Mouse (Mus musculus) small intestine, adult 2 months (tissue): Measurements from ENCODE around the gene Rnf123. TPM values are rescaled to one million over a fixed set of nuclear protein-coding genes. Genes with fewer than 3 reads are reported as not detected.

Experiments used
- H3K27ac ChIP-seq: fragments of 200-500 bp; 2 replicates; pipeline ENCODE4 v1.5.1; 2012; ENCODE audit warnings: low read depth, low read length, control low read depth, inconsistent platforms; ENCODE audit not compliant: insufficient read depth
- H3K27me3 ChIP-seq: fragments of 200-500 bp; 2 replicates; pipeline ENCODE4 v1.6.1; 2012; ENCODE audit warnings: mild to moderate bottlenecking, moderate library complexity, low read length, inconsistent platforms; ENCODE audit not compliant: control insufficient read depth, insufficient read depth
- H3K36me3 ChIP-seq: fragments of 200-500 bp; 2 replicates; pipeline ENCODE4 v1.6.1; 2012; ENCODE audit warnings: mild to moderate bottlenecking, low read length, control low read depth, inconsistent platforms; ENCODE audit not compliant: control insufficient read depth, insufficient read depth
- H3K4me1 ChIP-seq: fragments of 200-500 bp; 2 replicates; pipeline ENCODE4 v1.6.1; 2012; ENCODE audit warnings: low read length, inconsistent platforms, mixed read lengths; ENCODE audit not compliant: control insufficient read depth, insufficient read depth, insufficient read length
- H3K4me3 ChIP-seq: fragments of 200-500 bp; 2 replicates; pipeline ENCODE4 v1.5.1; 2012; ENCODE audit warnings: low read depth, mild to moderate bottlenecking, control low read depth, inconsistent platforms, low read length, moderate library complexity
- CTCF ChIP-seq: fragments of 200-500 bp; IDR thresholded peaks from 2 replicates; pipeline ENCODE4 v1.5.1; 2012; ENCODE audit warnings: low read depth, mild to moderate bottlenecking, control low read depth, inconsistent platforms, low read length, moderate library complexity, mixed read lengths; ENCODE audit not compliant: insufficient replicate concordance, insufficient read length; ENCODE audit errors: extremely low read depth
- POLR2A ChIP-seq: fragments of 200-500 bp; IDR thresholded peaks from 2 replicates; pipeline ENCODE4 v1.6.1; 2012; ENCODE audit warnings: low read depth, mild to moderate bottlenecking, control low read depth, inconsistent platforms, low read length, moderate library complexity
- WGBS: fragments of 180-500 bp; shearing (Covaris S2); methylation state at CpG from one replicate; pipeline ENCODE4 v1.1.7; 2018; 5-methylcytosine and 5-hydroxymethylcytosine counted together
- polyA plus RNA-seq: library from polyadenylated mRNA; depleted of rRNA; stranded (reverse); fragments of >200 nt; gene quantifications from 2 replicates; pipeline ENCODE4 v1.2.3, GENCODE M21; 2012

Gene Rnf123
- polyA plus RNA-seq, 1 experiment: 86.7 TPM

DNA sequence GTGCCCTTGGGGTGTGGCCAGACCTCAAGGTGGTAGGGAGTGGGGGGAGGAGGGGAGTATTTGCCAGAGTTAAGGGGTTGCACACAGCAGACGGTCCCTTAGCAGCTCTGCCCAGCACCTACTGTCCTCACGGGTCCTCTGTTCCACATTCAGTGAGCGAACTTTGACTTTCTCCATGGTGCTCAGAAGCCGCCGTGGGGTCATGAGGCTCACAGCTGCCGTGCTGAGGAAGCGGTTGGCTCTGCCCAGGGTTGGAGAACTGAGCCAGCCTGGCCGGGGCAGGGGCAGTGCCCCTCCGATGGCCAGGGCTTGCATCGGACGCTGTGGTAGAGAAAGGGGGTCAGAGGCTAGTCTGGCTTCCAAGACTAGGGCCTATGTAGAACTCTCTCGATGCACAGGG, 19.8 kb downstream of the Rnf123 start:
- Histone ChIP-seq H3K27ac (no peak overlapping the region), H3K4me3 (no peak overlapping the region), H3K4me1 (no peaks in the 10 kb centered on the region), H3K36me3 (peaks cover 42% of the 10 kb centered on the region), H3K27me3 (no peaks in the 10 kb centered on the region)
- 87% methylated on average over 12 of the region's 12 CpGs for WGBS
- no peak for TF ChIP-seq CTCF
- no peak for TF ChIP-seq POLR2A

DNA sequence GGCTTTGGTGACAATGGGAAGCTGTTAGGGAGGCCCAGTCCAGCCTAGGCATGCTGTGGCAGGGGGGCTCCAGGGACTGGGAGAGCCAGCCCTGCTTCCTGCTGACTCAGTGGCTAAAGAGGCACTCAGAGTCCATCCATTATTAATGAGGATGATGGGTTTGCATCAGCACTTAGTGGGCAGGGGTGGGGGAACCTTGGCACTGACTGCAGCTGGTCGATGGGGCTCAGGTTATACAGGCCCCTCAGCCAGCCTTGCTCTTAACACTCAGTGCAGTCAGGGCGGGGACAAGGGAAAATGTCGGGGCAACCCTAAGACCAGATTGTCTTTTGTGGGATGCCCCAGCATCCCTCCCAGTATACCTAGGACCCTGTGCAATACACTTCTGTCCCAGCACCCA, 21.0 kb downstream of the Rnf123 start:
- Histone ChIP-seq H3K36me3 (peaks cover 49% of the 10 kb centered on the region), H3K4me3 (no peak overlapping the region), H3K4me1 (no peaks in the 10 kb centered on the region), H3K27ac (no peak overlapping the region), H3K27me3 (no peaks in the 10 kb centered on the region)
- WGBS: 88% methylated on average over 3 of the region's 3 CpGs
- TF ChIP-seq POLR2A: no peak
- TF ChIP-seq CTCF: no peak

DNA sequence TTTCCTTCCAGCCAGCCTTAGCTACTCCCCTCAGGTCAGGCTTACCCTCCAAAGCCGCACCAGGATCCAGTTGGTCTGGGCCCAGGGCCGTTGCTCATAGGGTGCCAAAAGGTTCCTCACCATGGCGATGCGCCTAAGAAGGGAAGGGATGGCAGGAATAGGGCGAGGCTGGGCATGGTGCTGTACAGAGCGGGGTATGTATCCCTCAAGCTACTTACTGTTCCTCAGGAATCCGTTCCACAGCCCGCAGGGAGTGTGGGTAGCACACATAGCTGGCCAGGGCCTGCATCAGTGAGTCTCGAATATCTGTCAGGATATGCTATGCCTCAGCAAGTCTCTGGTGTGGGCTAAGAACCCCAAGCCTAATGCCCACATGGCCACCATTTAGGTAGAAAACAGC, 24.9 kb downstream of the Rnf123 start:
- Histone ChIP-seq H3K4me1 (peaks cover 13% of the 10 kb centered on the region), H3K36me3 (peaks cover 60% of the 10 kb centered on the region), H3K4me3 (no peak overlapping the region), H3K27ac (no peak overlapping the region), H3K27me3 (no peaks in the 10 kb centered on the region)
- no peak for TF ChIP-seq CTCF
- TF ChIP-seq POLR2A: no peak
- WGBS: 97% methylated on average over 9 of the region's 9 CpGs

DNA sequence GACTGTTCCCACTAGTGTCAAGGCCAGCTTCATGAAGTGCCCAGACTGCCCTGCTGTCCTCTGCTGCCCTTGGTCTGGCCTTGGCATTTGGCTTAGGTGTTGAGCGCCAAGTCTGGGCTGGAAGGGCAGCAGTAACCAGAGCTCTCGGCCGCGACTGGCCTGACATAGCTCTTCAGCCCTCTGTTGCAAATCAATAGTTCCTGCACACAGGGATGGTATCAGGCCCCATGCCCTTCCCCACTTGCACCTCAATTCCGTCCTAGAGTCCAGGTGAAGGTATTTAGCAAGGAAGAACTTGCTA, 25.9 kb downstream of the Rnf123 start:
- H3K36me3 ChIP-seq: peaks cover 56% of the 10 kb centered on the region
- WGBS: 89% methylated on average over 5 of the region's 5 CpGs

DNA sequence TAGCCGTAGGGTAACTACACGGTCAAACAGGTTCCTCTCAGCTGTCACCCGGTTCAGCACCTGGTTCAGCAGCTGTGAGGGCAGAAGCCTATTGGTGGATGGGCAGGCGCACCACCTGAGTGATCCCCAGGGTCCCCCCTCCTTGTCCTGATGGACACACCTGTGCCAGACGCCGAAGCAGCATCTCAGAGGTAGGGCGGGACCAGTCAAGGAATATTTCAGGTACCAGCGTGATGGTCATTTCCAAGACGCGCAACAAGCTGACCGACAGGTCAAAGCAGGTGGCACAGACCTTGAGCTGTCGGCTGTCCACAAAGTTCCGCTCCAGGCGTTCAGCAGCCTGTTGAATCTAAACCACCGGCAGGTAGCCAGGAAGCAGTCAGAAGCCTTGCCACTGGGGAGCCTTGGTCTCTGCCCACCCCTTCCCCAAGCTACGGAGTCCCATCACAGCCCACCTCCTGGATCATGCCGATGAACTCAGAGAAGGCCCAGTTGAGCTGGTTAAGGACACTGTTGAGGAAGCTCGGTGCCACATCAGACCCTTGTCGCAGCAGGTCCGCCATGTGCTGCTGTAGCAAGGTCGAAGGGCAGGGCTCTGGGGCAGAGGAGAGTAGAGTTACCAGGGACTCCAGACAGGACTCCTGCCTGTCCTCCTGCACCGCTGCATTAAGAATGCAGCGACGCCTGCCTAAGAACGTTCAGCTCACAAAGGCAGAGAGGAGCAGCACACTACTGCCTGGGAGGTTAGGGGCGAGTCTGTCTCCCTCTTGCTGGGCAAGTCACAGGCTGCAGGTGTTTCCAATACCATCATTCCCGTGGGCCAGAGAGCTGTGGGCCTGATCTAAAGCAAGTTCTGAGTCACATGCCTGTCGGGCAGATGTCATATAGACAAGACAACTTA, 26.5 kb downstream of the Rnf123 start:
- Histone ChIP-seq H3K4me3 (no peak overlapping the region), H3K27ac (no peak overlapping the region), H3K36me3 (peaks cover 57% of the 10 kb centered on the region), H3K4me1 (peaks cover 16% of the 10 kb centered on the region), H3K27me3 (no peaks in the 10 kb centered on the region)
- WGBS: 87% methylated on average over 28 of the region's 28 CpGs
- no peak for TF ChIP-seq POLR2A
- TF ChIP-seq CTCF: no peak

More for the DNA sequence above, 25.9 kb downstream of the Rnf123 start:
- no peak overlapping the region for H3K27ac ChIP-seq
- peaks cover 16% of the 10 kb centered on the region for H3K4me1 ChIP-seq
- H3K4me3 ChIP-seq: no peak overlapping the region
- TF ChIP-seq POLR2A (no peak), CTCF (no peak)
- H3K27me3 ChIP-seq: no peaks in the 10 kb centered on the region

DNA sequence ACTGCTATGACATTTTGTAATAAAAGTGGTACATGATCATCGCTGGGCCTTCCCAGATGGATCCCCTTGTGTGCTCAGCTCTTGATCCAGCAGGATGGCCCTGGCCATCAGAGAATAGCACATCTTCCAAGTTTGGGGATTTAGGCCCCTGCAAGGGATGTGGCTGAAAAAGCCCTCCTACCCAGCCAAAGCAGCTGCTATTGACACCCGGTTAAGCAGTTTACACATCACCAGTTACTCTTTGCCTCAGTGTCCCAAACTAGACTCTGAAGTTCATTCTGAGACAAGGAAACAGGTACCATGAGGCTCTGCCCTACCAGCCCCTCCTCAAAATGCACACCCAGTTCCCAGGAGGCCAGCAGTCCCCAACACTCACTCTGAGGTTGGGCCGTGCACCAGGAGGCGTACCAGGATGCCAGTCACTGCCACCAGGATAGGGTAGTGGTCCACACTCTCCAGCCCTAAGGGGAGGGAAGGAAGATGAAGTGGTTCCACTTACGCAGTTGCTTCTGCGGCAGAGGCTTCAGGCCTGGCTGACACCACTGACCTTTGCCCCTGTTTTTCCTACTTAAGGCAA, 27.4 kb downstream of the Rnf123 start:
- Histone ChIP-seq H3K36me3 (peaks cover 65% of the 10 kb centered on the region), H3K4me3 (no peak overlapping the region), H3K27ac (no peak overlapping the region), H3K4me1 (peaks cover 16% of the 10 kb centered on the region), H3K27me3 (no peaks in the 10 kb centered on the region)
- 90% methylated on average over 6 of the region's 6 CpGs for WGBS
- TF ChIP-seq POLR2A (no peak), CTCF (no peak)

DNA sequence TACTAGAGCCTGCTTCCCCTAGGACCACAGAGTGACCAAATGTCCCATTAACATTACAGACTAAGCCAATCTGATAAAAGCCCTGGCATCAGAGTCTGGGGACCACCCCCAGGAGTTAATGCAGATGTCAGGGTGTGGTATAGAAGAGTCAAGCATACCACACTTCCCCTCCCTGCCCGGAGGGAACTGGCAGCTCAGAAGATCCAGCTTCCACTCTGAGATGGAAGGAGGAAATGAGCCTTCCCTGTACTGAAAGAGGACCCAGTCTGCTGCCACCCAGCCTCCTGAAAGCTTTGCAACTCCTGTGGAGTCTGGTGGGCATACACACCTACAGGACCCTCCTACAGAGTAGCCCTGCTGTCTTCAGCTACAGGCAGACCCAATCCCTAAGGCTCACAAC, 28.1 kb downstream of the Rnf123 start:
- H3K4me1 ChIP-seq: peaks cover 20% of the 10 kb centered on the region
- 39% methylated on average over 1 of the region's 1 CpGs for WGBS
- H3K36me3 ChIP-seq: peaks cover 68% of the 10 kb centered on the region
- H3K27ac ChIP-seq: no peak overlapping the region
- H3K4me3 ChIP-seq: no peak overlapping the region
- no peaks in the 10 kb centered on the region for H3K27me3 ChIP-seq
- TF ChIP-seq CTCF (no peak), POLR2A (no peak)
